Mouse (Mus musculus) c-Kit-positive CD71-negative TER-119-negative erythroid progenitor cells, embryonic 14.5 days (primary cell): ENCODE data around the gene Atp6v0e.

ENCODE experiments used
- DNase-seq: peaks from one replicate; pipeline ENCODE4 v3.0.0-alpha.2; 2013; ENCODE audit warnings: low read depth

The Atp6v0e gene

DNA sequence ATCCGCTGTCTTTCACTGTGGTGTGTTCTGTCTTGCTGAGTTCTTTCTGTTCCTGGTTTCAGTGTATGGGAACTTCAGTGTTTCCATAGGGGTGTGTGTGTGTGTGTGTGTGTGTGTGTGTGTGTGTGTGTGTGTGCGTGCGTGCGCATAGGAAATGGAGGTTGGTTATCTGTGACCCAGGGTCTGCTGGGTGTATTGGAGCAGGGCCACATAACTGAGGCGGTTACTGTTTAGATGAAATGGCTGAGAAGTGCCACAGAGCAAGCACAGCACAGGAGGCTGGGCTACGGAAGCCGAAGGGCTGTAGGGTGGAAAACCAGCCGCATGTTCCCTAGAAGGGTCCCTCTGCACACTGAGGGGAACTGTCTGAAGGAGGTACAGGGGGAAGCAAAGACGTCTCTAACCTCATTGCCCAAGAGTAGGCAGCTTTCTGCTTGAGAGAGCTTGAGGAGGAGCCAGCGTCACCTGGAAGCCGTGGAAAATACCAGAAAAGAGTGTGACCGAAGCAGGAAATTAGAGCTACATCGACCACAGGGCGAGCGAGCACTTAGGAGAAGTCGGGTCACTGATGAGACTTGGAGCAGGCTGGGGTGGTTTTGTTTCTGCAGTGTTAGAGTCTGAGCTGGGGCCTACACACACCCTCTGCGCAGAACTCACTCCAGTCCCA lies 23.4 kb downstream of the Atp6v0e start:
- DNase-seq: no peak

DNA sequence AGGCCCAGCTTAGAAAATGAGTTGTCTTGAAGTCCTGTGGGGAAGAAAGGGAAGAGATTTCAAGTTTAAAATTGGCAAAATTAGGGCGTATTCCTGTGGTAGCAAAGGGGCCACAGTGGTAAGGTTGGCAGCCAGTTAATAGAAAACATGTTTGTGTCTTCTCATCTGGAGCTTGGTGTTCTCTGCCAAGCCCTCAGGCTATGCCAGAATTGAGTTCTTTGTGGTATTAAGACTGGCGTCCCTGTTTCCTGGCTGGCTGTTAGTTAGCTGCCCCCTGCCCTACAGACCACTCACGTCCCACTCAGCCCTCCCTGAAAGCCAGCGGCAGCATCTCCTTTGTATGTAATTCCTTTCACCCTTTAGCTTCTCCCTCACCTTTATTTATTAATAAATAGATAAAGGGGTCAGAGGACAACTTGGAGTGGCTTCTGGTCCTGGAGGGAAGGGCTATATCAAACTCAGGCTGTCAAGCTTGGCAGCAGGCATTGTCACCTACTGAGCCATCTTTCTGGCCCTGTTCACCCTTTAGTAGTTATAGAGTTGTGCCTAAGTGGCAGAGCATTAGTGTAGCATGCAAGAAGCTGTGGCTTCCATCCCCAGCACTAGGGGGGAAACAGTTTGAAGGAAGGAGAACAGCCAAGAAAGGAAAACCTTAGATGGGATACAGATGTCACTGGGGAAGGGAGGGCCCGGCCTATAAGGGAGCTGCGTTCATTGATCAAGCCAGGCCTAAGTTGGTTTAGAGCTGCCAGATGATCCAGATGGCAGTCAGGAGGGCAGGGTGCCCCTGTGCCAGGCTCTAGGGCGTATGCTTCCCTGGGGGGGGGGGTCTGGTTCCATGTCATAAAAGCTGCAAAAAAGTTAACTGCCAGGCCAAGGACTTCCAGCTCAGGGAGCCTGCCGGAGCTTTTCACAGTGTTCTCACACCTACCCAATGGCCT lies 26.0 kb downstream of the Atp6v0e start:
- DNase-seq: no peak

DNA sequence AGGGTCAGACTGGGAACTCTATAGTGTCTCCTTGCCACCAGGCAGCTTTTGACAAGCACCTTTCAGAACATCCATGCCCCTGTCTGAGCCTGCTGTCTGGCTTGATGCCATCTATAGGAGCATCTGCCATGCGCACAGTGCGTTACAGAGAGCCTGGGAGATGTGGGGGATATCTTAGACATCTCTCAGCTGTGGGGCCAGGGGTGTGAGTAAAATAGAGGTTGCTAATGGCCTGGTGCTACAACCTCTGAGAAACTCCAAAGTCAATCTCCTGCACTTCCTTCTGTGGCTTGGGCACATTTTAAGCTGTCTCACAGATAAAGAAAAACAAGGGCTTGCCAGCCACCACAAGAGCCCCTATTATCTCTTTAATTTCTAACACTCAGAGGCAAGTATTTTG lies 26.8 kb downstream of the Atp6v0e start:
- DNase-seq: no peak

DNA sequence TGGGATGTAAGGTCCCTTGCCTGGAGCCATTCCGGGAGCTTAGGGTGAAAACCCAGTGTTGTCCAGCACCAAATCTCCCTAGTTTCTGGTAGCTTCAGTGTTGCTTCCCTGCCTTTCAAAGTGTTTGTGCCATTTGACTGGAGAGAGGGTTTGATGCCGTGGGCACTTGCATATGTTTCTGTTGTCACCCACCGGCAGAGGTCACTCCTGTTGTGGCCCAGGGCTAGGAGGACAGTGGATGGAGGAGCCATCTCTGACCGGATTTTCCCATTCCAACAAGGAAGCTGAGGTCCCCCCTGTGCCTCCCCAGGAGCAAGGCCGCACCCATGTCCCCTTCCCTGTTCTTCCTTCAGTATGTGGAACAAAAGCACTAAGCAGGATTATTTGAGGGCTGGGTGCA lies 27.2 kb downstream of the Atp6v0e start:
- DNase-seq: no peak

DNA sequence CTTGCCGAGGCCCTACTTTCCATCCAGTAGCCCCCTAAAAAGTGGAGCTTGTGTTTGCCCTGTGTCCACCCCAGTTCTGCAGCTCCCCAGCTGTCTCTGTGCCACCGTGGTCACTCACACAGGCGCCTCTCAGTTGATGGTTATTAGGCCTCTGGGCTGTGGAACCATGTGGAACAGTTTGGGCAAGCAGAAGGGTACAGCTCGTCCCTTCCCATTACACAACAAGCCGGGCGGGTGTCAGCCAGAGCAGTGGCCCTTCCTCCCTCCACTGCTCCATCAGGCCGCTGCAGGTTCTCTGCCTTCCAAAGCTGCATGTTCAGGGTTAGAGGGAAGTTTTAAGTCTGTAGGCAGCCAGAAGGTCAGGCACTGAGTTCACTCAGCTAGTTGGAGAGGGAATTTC lies 28.1 kb downstream of the Atp6v0e start:
- DNase-seq: no peak

DNA sequence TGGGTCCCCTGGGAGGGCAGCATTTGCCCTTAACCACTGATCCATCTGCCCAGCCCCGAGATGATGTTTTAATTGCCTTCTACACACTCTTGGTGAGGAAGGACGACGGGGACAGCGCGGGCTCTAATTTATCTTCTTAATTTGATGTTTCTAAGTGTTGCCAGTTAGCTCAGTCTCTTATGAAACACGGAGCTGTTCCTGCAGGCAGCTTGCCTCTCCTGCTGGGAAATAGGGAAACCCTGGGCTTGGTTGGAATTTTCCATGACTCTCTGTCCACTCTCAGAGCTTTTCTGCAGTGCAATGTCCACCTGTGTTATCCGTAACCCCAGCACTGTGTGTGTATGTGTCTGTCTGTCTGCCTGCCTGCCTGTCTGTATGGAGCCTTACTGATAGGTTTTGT lies 30.4 kb downstream of the Atp6v0e start:
- DNase-seq: no peak

DNA sequence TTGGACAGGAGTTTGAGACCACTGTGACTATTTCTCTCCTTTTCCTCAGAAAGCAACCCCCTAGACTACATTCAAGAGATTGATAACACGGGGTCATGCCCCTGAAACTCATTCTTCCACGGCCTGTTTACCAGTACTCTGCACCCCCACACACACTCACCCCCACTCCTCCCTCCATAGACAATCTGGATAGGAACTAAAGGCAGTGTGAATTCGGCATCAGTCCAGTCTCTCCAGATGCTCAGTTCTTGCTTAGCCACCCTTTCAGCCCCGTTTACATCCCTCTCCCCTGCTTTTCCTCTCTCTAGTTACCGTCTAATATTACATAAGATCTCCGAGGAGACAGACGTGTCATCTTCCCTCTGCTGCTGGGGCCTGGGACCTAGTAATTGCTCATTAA lies 31.1 kb downstream of the Atp6v0e start:
- DNase-seq: no peak

DNA sequence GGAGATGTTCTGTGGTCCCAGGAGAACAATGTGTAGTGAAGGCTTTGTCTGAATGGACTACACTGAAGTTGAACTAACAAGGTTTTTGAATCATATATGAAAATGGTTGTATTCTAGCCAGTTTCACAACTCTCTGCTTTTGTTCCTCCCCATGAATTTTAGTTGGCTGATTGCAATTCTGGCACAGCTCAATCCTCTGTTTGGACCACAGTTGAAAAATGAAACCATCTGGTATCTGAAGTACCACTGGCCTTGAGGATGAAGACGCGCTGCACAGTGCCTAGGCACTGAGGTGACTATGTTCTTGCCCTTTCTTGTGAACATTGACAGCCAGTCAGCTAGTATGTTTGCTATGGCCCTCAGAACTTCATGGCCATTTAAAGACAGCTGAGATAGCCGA lies 32.2 kb downstream of the Atp6v0e start:
- no peak for DNase-seq

DNA sequence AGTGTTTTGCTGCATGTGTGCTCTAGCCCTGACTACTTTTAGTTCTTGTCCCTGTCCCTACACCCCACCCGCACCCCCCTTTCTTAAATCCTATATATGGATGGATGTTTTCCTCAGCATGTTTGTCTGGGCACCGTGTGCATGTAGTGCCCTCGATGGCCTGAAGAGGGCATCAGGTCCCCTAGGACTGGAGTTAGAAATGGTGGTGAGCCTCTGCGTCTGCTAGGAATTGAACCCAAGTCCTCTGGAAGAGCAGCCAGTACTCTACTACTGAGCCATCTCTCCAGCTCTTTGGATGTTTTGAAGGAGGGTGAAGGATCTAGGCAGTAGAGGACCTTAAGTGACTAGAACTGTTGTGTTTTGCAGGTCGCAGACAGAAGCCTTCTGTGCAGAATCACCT lies 35.8 kb downstream of the Atp6v0e start:
- no peak for DNase-seq

DNA sequence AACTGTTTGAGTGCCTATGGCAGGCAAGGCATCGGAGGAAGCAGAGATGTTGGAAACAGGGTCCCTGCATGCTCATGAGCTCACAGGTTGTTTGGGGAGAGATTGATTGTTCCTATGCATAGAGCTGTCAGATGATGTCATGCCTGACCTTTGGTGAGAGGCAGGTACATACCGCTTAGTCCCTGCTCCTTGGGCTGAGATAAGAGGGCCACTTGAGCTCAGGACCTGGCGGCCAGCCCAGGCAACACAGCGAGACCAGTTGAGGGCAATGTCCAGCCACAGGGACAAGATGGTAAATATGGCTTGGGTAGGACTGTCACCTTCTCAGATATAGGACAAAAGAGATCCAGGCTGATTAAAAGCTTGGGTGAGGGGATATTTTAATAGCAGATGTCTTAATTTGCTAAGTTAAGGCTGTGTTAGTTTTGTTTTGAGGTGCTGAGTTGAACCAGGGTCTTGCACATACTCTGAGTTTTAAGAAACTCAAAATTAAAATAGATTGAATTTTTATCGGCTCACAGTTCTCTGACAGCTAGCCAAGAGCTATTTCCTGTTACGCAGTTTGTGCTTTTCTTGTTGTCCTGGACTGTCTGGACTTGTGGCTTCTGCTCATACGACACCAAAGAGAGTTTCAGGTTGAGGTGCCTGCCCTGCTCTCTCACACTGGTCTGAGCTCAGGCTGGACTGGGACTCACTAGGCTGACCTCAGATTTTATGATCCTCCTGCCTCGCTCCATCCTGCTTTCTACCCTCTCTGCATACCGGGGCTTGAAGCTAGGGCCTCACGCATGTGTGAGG lies 37.0 kb downstream of the Atp6v0e start:
- no peak for DNase-seq

DNA sequence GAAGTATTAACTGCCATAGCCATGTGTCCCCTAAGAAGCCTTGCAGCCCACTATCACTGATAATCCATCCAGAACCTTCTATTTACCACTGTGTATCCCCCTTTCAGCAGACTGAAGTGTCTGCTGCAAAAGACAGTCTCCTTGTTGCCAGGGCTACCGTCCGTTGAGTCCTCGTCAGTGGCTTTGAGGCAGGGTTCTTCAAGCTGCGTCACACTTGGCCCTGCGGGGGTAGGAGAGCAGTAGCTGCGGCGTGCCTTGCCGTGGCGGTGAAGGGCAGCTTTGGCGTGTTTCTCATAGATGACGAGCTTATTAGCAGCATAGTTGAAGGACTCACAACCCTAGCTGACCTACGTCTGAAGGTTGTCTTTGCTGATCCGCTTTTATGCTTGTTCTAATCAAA lies 38.5 kb downstream of the Atp6v0e start:
- no peak for DNase-seq

DNA sequence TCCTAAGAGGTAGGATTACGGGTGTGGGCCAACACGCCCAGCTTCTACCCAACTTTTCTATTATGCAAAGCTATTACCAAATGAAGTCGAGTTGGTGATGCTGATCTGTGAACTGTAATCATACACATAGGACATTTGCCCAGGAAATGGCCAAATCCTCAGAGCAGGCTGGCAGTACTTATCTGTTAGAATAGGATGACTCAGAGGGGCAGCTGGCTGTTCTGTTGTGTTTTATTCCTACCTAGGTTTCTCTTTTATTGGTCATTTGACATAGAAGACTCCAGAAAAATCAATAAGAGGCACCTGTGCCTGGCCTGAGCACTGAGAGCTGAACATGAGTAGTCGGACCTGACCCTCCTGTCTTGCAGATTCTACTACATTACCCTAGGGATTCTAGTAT lies 39.6 kb downstream of the Atp6v0e start:
- DNase-seq: no peak

DNA sequence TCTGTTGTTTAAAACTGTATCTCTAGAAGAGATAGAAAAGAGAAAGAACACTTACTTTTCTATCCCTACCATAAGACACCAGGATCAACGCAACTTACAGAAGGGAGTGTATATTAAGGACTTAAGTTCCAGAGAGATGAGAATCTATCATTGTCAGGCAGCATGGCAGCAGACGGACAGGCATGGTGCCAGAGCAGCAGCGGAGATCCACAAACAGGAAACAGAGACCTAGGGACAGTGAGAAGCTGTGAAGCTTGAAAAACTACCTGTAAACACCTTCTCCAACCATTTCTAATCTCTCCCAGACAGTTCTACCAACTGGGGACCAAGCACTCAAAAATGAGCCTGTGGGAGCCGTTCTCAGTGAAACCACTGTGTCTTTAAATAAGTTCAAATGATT lies 40.6 kb downstream of the Atp6v0e start:
- no peak for DNase-seq

DNA sequence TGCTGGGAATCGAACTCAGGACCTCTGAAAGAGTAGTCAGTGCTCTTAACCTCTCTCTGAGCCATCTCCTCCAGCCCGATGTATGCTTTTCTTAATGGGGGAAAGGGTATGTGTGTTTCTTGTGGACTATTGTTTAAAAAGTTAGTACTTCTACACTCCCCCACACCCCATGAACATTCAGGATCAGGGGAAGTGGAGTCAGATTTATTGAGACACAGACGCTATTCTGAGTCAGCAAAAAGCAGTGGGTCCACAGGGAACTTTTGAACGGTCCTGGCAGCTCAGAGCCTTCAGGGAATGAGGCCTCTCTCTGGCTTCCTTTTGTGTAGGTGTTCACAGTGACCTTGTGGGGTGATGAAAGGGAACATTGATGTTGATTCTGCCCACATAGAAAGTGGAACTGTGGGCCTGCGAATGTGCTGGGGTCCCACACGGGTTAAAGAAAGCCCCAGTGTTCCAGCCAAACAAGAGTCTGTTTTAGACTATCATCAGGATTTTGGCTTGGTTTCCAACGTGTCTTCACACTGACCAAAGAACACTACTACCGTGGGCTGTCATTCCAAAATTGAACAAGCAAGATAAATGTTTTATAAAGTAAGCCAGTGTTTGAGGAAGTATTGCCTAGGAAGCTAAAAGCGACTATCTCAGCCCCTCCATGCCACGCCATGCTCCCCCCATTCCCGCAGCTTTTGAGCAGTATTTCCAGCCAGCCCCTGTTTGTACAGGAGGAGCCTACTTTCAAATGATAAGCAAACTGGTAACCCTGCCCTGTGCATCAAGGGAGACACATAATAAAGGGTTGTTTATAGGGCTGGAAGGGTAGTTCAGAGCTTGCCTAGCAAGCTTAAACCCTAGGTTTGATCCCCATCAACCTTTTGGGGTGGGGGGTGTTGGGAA lies 42.7 kb downstream of the Atp6v0e start:
- no peak for DNase-seq

DNA sequence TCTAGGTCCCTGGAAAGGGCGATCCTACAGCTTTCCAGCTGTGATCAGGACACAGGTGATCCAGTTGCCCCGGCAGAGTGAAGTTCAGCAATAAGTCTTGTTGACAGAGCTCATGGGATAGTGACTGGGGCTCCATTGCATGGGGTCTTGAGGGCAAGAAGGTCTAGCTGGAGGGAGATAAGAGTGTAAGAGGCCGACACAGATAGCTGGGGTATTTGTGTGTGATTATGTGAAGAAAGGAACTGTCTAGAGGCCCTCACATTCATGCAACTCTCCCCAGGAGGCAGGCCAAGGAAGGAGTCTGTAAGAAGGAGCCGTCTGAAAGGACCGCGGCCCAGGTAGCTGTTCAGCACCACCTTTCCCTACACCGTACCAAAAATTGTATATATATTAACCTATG lies 44.0 kb downstream of the Atp6v0e start:
- DNase-seq: no peak

DNA sequence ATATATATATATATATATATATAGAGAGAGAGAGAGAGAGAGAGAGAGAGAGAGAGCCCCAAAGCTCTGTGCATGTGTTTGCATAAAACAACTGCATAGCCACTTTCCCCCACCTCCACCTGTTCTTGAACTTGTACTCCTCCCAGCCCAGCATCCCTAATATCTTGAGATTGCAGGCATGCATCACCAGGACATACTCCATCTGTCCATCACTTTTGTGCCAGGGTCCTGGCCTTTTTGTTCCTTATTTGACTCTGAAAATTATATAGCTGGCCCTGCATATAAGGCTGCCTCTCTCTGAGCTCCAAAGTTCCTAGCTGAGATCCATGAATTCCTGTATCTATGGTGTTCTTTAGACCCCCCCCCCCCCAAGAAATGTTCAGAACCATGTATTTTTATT lies 45.5 kb downstream of the Atp6v0e start:
- no peak for DNase-seq

DNA sequence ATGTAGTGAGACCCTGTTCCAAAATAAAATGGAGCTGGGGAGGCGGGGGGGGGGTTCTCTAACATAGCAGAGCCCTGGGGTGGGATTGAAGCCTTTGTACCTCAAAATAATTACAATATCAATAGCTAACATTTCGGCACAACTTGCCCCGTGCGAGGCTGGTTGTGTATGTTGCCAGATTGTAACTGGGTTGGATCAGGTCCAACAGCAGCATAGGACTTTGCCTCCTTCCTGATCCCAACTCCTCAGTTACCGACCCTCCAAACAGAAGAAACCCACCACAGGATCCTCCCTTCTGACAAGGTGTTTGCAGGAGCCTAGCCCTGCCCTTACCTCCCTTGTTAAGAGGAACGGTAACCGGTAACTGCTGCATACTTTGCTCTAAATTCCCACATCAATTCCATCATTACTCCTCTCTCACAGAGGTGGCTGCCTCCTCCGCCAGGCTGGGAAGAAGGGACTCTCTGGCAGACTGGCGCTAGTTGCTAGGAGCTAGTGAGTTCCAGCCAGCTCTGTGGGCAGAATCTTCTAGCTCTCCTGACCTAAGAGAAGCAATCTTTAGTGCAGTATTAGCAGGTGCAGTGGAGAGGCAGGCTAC lies 46.1 kb downstream of the Atp6v0e start:
- DNase-seq: no peak

DNA sequence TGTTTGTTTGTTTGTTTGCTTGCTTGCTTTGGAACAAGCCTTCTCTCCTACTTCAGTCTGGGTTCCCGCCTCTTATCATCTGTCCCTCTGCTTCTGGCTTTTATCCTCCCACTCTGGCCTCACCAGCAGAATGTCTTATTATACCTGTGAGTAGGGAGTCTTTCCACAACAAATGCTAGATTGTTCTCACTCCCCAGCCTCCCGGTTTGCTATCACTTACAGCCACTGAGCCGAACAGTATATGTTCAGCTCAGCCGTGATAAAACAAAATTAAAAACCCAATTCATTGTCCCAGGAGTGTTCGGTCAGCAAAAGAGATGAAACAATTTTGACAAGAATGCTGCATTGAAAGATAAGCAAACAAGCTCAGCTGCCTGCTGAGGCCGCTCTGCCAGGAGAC lies 47.0 kb downstream of the Atp6v0e start:
- DNase-seq: no peak

DNA sequence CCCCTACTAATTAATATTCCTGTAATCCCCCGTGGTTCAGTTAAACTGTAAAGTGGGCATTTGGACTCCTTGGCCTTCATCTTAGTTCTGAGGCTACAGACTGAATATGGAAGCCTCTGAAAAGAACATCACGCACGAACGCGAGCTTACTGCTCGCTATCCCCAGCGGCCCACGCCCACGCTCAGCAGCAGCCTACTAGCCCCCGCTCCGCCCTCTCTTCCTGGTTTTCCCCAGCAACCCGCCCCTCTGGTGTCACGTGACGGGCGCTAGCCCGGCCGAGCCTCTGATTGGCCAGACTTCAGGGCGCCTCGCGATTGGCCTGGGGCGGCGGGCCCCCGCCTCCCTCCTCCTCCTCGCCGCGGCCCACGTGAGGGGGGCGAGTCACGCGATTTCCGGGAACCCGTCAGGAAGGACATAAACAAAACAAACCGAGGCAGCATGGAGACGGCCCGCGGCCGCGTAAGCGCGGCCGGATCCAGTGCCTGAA lies 52.3 kb downstream of the Atp6v0e start, which contains the start of gene Crebrf:
Crebrf (plus strand) TSS at position 380 of the 488 bp plus-strand sequence.
- peak; percentile 96 for DNase-seq

DNA sequence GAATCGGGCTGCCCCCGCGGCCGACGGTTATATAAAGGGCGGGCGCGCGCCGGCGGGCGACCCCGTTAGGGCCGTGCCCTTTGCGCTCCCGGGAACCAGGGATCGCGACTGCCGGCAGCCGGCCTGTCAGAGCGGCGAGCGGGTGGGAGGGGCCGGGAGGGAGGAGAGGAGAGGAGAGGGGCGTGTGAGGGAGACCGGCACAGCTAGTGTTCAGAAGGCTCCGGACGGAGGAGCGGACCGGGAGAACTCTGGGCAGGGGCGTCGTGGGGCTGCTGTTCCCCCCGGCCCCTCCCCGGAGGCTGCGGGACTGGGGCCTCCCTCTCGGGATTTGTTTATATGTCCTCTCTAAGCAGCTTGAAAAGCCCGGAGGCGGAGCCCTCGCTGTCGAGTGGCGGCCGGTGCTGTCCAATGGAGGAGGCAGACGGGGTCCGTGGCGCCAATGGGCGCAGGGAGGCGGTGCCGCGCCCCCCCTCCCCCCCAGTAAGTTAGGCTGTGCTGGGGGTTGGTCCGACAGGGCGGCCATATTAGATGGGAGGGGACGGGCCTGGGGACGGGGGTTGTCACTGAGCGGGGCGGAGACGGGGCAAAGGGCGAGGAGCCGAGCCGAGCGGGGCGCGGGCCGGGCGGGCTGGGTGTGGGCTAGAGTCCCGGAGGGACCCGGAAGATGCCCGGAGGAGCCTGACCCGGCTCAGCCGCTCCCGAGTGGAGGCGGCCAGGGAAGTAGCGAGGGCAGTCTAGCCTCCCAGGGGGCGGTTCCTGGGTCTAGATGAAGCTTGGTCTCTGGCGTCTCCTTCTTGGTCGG lies 53.1 kb downstream of the Atp6v0e start:
- peak; percentile 89 for DNase-seq
